In the genomic region with DNA sequence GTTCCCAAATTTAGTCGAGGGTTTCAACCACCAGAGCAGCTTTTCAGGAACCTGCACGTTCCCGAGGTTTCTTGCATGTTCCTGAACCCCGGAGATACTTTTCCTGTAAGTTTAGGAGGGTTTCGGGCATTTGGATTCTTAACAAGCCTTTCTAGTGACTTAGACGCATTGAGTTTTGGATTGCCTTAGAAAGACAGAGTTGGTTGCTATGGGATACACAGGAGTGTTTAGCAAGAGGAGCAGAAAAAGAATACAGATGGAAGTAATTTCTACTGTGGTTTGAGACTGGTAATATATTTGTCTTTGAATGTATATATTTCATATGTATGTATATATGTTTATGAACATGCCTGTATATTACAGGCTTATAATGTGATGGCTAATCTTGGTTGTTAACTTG, we compare ENCODE assay signal across 19 mouse cellular contexts.
A peak's percentile ranks its signal among the peaks of the same experiment; 100 is the strongest.
DNase-seq lines count a peak whose midpoint lies in the region; ATAC-seq and TF ChIP-seq lines count a peak whose summit lies in the region.
"Had no signal": no experiment of that assay in that cellular context is flagged by ENCODE, and none has a peak within 500 bp of the region (broad histone marks: within the 10 kb centered on the region; RNA-seq: fewer than 3 reads in every experiment).

No protein-coding gene starts in this region.

- H3K4me3 ChIP-seq in forebrain, postnatal 0 days (ENCODE audit: low read depth, low read length), result no peak overlapping the region
- no peak overlapping the region for H3K4me3 ChIP-seq in forebrain, embryonic 11.5 days (ENCODE audit: low read depth, low read length)
- H3K4me3 ChIP-seq in embryonic facial prominence, embryonic 14.5 days (ENCODE audit: low read depth, low read length), result no peak overlapping the region
- H3K4me3 ChIP-seq: embryonic facial prominence, embryonic 15.5 days; erythroblast, embryonic 14.5 days; forebrain, embryonic 12.5 days had no signal

- H3K36me3 ChIP-seq in forebrain, postnatal 0 days (ENCODE audit: insufficient read depth), result no peaks in the 10 kb centered on the region
- no peaks in the 10 kb centered on the region for H3K36me3 ChIP-seq in forebrain, embryonic 11.5 days (ENCODE audit: control insufficient read depth, insufficient read depth, low read length)
- no peaks in the 10 kb centered on the region for H3K36me3 ChIP-seq in embryonic facial prominence, embryonic 14.5 days (ENCODE audit: control insufficient read depth, insufficient read depth, low read length)
- H3K36me3 ChIP-seq: embryonic facial prominence, embryonic 15.5 days; forebrain, embryonic 12.5 days had no signal

- H3K9me3 ChIP-seq in forebrain, postnatal 0 days (ENCODE audit: low read length), result no peaks in the 10 kb centered on the region
- H3K9me3 ChIP-seq in forebrain, embryonic 11.5 days (ENCODE audit: control insufficient read depth, low read length), result no peaks in the 10 kb centered on the region
- H3K9me3 ChIP-seq in embryonic facial prominence, embryonic 14.5 days (ENCODE audit: control insufficient read depth, low read length), result no peaks in the 10 kb centered on the region
- H3K9me3 ChIP-seq: embryonic facial prominence, embryonic 15.5 days; forebrain, embryonic 12.5 days had no signal

- H3K27me3 ChIP-seq in forebrain, postnatal 0 days (ENCODE audit: insufficient read depth, low read length), result no peaks in the 10 kb centered on the region
- H3K27me3 ChIP-seq in forebrain, embryonic 11.5 days (ENCODE audit: control insufficient read depth, insufficient read depth, low read length), result no peaks in the 10 kb centered on the region
- H3K27me3 ChIP-seq in embryonic facial prominence, embryonic 14.5 days (replicated peaks; ENCODE audit: control insufficient read depth, insufficient read depth, low read length), result no peaks in the 10 kb centered on the region
- H3K27me3 ChIP-seq: embryonic facial prominence, embryonic 15.5 days; forebrain, embryonic 12.5 days had no signal

- ATAC-seq in forebrain, postnatal 0 days, result peak; percentile 53; the same call in 1 of the 2 replicates
- ATAC-seq in forebrain, embryonic 11.5 days (replicated peaks; ENCODE audit: low FRiP score), result no peak
- no peak for ATAC-seq in embryonic facial prominence, embryonic 14.5 days (ENCODE audit: low read depth)
- no peak for ATAC-seq in erythroid progenitor cell, adult 5-6 weeks (replicated peaks; ENCODE audit: low FRiP score, poor library complexity, severe bottlenecking)
- ATAC-seq: forebrain, embryonic 14.5 days; forebrain, embryonic 16.5 days had no signal

- no peaks in the 10 kb centered on the region for H3K4me1 ChIP-seq in forebrain, postnatal 0 days (ENCODE audit: insufficient read depth)
- no peaks in the 10 kb centered on the region for H3K4me1 ChIP-seq in forebrain, embryonic 11.5 days (replicated peaks; ENCODE audit: control insufficient read depth, insufficient read depth, low read length)
- no peaks in the 10 kb centered on the region for H3K4me1 ChIP-seq in embryonic facial prominence, embryonic 14.5 days (ENCODE audit: control insufficient read depth, insufficient read depth, low read length)

- H3K4me2 ChIP-seq in forebrain, postnatal 0 days (ENCODE audit: low read depth), result no peak overlapping the region
- H3K4me2 ChIP-seq in forebrain, embryonic 11.5 days (ENCODE audit: low read depth, low read length, severe bottlenecking), result no peak overlapping the region
- H3K4me2 ChIP-seq in embryonic facial prominence, embryonic 14.5 days (ENCODE audit: low read depth, low read length), result no peak overlapping the region
- H3K4me2 ChIP-seq: embryonic facial prominence, embryonic 15.5 days; forebrain, embryonic 12.5 days had no signal

- 78% methylated on average over 6 of the region's 6 CpGs for WGBS in forebrain, postnatal 0 days
- WGBS in forebrain, embryonic 11.5 days, result 94% methylated on average over 6 of the region's 6 CpGs
- 61% methylated on average over 6 of the region's 6 CpGs for WGBS in embryonic facial prominence, embryonic 14.5 days

- TF ChIP-seq CTCF in forebrain, postnatal 0 days (IDR thresholded peaks at IDR 0.05; ENCODE audit: low read depth), result no peak

- DNase-seq in forebrain, postnatal 0 days, result peak; percentile 37
- no peak for DNase-seq in forebrain, embryonic 11.5 days (ENCODE audit: low spot score)
- peak; percentile 25 for DNase-seq in brain, adult 2 months (ENCODE audit: low read depth, low spot score)
- peak; percentile 63 for DNase-seq in embryonic facial prominence, embryonic 14.5 days (ENCODE audit: low spot score)
- no peak for DNase-seq in gastrocnemius, adult 18-20 months (ENCODE audit: low spot score)
- DNase-seq: adrenal gland, adult 2 months; adrenal gland, postnatal 10 days; adrenal gland, postnatal 25 days; cerebellum, adult 11-12 months; cerebellum, adult 2 months; cerebellum, adult 9-10 months; cerebellum, postnatal 10 days; cerebellum, postnatal 25 days had no signal

- H3K27ac ChIP-seq in forebrain, postnatal 0 days (ENCODE audit: low read depth, low read length), result no peak overlapping the region
- H3K27ac ChIP-seq in forebrain, embryonic 11.5 days (ENCODE audit: low read depth, low read length), result no peak overlapping the region
- 0 out of 2 replicates have a peak overlapping the region, but pooled peaks have one; percentile 13 for H3K27ac ChIP-seq in embryonic facial prominence, embryonic 14.5 days (replicated peaks; ENCODE audit: low read depth, low read length)
- H3K27ac ChIP-seq: embryonic facial prominence, embryonic 15.5 days; forebrain, embryonic 12.5 days had no signal

- no peak overlapping the region for H3K9ac ChIP-seq in forebrain, postnatal 0 days
- H3K9ac ChIP-seq in forebrain, embryonic 11.5 days (ENCODE audit: low read length), result no peak overlapping the region
- H3K9ac ChIP-seq in embryonic facial prominence, embryonic 14.5 days (ENCODE audit: low read depth, low read length), result no peak overlapping the region
- H3K9ac ChIP-seq: embryonic facial prominence, embryonic 15.5 days; forebrain, embryonic 12.5 days had no signal

Comparison
In these comparisons a context has a peak if more than half of its experiments do, and no peak if none do; other contexts are left out.
1. DNase-seq: peak in forebrain, postnatal 0 days (single experiment), brain, adult 2 months (single experiment) and embryonic facial prominence, embryonic 14.5 days (single experiment); none in forebrain, embryonic 11.5 days (single experiment) and gastrocnemius, adult 18-20 months (single experiment).